Mouse (Mus musculus) heart, adult 2 months (tissue): ENCODE measurements around the gene H3f3b.
A peak's percentile ranks its signal among the peaks of the same experiment; 100 is the strongest.

Experiments used
- CTCF ChIP-seq: fragments of 200-600 bp; IDR thresholded peaks from 2 replicates; pipeline ENCODE4 v1.8.1; 2022; ENCODE audit warnings: antibody characterized with exemption, mild to moderate bottlenecking, moderate library complexity
- EP300 ChIP-seq: fragments of 200-500 bp; IDR thresholded peaks from 2 replicates; pipeline ENCODE4 v1.6.1; 2011; ENCODE audit warnings: low read depth, low read length, control low read depth; ENCODE audit not compliant: insufficient read depth
- POLR2A ChIP-seq: fragments of 200-500 bp; IDR thresholded peaks from 2 replicates; pipeline ENCODE4 v1.6.1; 2011; ENCODE audit warnings: mild to moderate bottlenecking, low read depth, low read length, control low read depth; ENCODE audit not compliant: insufficient read depth

GRCm38 (mm10) chr11:116021328-116022220 is 6.2 kb downstream of the H3f3b start:
- TF ChIP-seq EP300 (no peak), POLR2A (peak; percentile 49; the same call in 1 of the 2 replicates), CTCF (no peak)
